Mouse (Mus musculus): Measurements from ENCODE around the gene Knop1.

Knop1 gene

GRCm38 (mm10) chr7:118795779-118796178, 60.3 kb downstream of the Knop1 start:
- no peak for DNase-seq

DNA sequence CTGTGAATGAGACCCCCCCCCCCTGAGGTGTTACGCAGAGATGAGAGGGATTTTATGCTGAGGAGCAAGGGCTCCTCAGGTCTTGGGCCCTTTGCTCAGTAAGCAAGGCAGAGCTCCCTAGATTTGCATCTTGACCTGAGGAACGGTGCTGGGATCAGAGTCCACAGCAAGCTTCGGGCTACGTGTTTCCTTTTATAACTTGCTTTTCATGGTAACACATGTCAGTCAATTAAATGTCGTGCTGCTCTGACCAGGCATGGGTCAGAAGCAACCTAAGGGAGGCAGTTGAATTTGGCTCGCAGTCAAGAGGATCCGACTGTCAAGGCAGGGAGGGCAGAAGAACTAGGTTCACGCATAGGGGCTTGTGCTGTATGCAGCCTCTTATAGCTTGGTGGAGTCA, 62.2 kb downstream of the Knop1 start:
- DNase-seq, result no peak
